Mouse (Mus musculus) heart, adult 2 months (tissue): ENCODE measurements around the gene Emid1.

ENCODE experiments used
- CTCF ChIP-seq: fragments of 200-600 bp; IDR thresholded peaks from 2 replicates; pipeline ENCODE4 v1.8.1; 2022; ENCODE audit warnings: antibody characterized with exemption, mild to moderate bottlenecking, moderate library complexity
- POLR2A ChIP-seq: fragments of 200-500 bp; IDR thresholded peaks from 2 replicates; pipeline ENCODE4 v1.6.1; 2011; ENCODE audit warnings: mild to moderate bottlenecking, low read depth, low read length, control low read depth; ENCODE audit not compliant: insufficient read depth

- TF ChIP-seq CTCF (no peak), POLR2A (no peak)
Observed at GRCm38 (mm10) chr11:5149249-5149648, 2.8 kb downstream of the Emid1 start.
